Mouse (Mus musculus) hindbrain, embryonic 15.5 days (tissue): ENCODE results near the gene Amz2. TPM values are rescaled to one million over a fixed set of nuclear protein-coding genes. Genes with fewer than 3 reads are reported as not detected.

ENCODE experiments used
- microRNA-seq: library from miRNA; unstranded; fragments of <30 nt; microRNA quantifications from one replicate; pipeline ENCODE4, GENCODE M21; 2016
- polyA plus RNA-seq: library from polyadenylated mRNA; unstranded; fragments of >200 nt; fragmentation: Nextera tagmentation; extraction: Ambion mirVana; gene quantifications from 2 replicates; pipeline ENCODE4 v1.2.1, GENCODE M21; 2015

Amz2 gene
- polyA plus RNA-seq, 1 experiment from 2014 or later, result 54.2 TPM

Small RNA genes lying within 50 kb of the gene (microRNA-seq; reads per million reads assigned to microRNA genes)
- not detected for gene Gm25540

Other genes starting within 250 kb of the Amz2 start
- gene Rgs9, start 127.8 kb upstream of the Amz2 start, polyA plus RNA-seq, result 11.8 and 12.4 TPM in 2 replicates
- gene Gna13, start 63.1 kb upstream of the Amz2 start, polyA plus RNA-seq, result 19.4 and 19.9 TPM in 2 replicates
- gene 9930022D16Rik, start 12.0 kb upstream of the Amz2 start, polyA plus RNA-seq, result not detected in 2 replicates
- 5.5 and 7.1 TPM in 2 replicates for gene Arsg, start 47.4 kb downstream of the Amz2 start, polyA plus RNA-seq
- gene Slc16a6, start 47.7 kb downstream of the Amz2 start, polyA plus RNA-seq, result 5.6 and 5.8 TPM in 2 replicates
- gene Wipi1, start 186.0 kb downstream of the Amz2 start, polyA plus RNA-seq, result 17.6 TPM in 2 replicates
- gene Prkar1a, start 223.5 kb downstream of the Amz2 start, polyA plus RNA-seq, result 449 and 456 TPM in 2 replicates